Mouse (Mus musculus): ENCODE measurements around the gene Tgtp2. TPM values are rescaled to one million over a fixed set of nuclear protein-coding genes. Genes with fewer than 3 reads are reported as not detected.

Gene Tgtp2
- 80.7 TPM for polyA plus RNA-seq (2017; shearing (Covaris generic))

GRCm38 (mm10) chr11:49063713-49064469, at the start of gene Tgtp2:
TSS of gene Tgtp2 (minus strand) at chr11:49064206.

GRCm38 (mm10) chr11:49076001-49076757, 12.2 kb upstream of the Tgtp2 start, which contains the start of gene Ifi47:
TSS of gene Ifi47 (plus strand) at chr11:49076587.

GRCm38 (mm10) chr11:49051093-49051891, 12.7 kb downstream of the Tgtp2 start, which contains the start of gene 9930111J21Rik2:
TSS of gene 9930111J21Rik2 (minus strand) at chr11:49051242.

Other genes starting within 250 kb of the Tgtp2 start
- gene Trim41, start 246.9 kb downstream of the Tgtp2 start, polyA plus RNA-seq (2017; shearing (Covaris generic)): 0.68 TPM
- 0.80 TPM for gene Trim7, start 238.1 kb downstream of the Tgtp2 start, polyA plus RNA-seq (2017; shearing (Covaris generic))
- gene Gm12184, start 237.6 kb downstream of the Tgtp2 start, polyA plus RNA-seq (2017; shearing (Covaris generic)): 7.8 TPM
- gene Irgm1, start 192.5 kb downstream of the Tgtp2 start, polyA plus RNA-seq (2017; shearing (Covaris generic)): 29.4 TPM
- gene Gm5431, start 162.0 kb downstream of the Tgtp2 start, polyA plus RNA-seq (2017; shearing (Covaris generic)): 0.89 TPM
- 101 TPM for gene Psme2b, start 118.0 kb downstream of the Tgtp2 start, polyA plus RNA-seq (2017; shearing (Covaris generic))
- 0.76 TPM for gene Olfr56, start 85.3 kb downstream of the Tgtp2 start, polyA plus RNA-seq (2017; shearing (Covaris generic))
- 101 TPM for gene 9930111J21Rik1, start 84.8 kb downstream of the Tgtp2 start, polyA plus RNA-seq (2017; shearing (Covaris generic))
- 1.7 TPM for gene Gm12185, start 72.0 kb downstream of the Tgtp2 start, polyA plus RNA-seq (2017; shearing (Covaris generic))
- gene Tgtp1, start 70.0 kb downstream of the Tgtp2 start, polyA plus RNA-seq (2017; shearing (Covaris generic)): 54.3 TPM
- 78.1 TPM for gene 9930111J21Rik2, start 13.0 kb downstream of the Tgtp2 start, polyA plus RNA-seq (2017; shearing (Covaris generic))
- gene Ifi47, start 12.4 kb upstream of the Tgtp2 start, polyA plus RNA-seq (2017; shearing (Covaris generic)): 156 TPM
- gene Olfr1396, start 50.7 kb upstream of the Tgtp2 start, polyA plus RNA-seq (2017; shearing (Covaris generic)): not detected
- gene Olfr1395, start 78.1 kb upstream of the Tgtp2 start, polyA plus RNA-seq (2017; shearing (Covaris generic)): 0.17 TPM
- not detected for gene Olfr1394, start 90.2 kb upstream of the Tgtp2 start, polyA plus RNA-seq (2017; shearing (Covaris generic))
- 0.40 TPM for gene Btnl9, start 123.0 kb upstream of the Tgtp2 start, polyA plus RNA-seq (2017; shearing (Covaris generic))
- 79.0 TPM for gene Zfp62, start 139.1 kb upstream of the Tgtp2 start, polyA plus RNA-seq (2017; shearing (Covaris generic))
- 28.7 TPM for gene Mgat1, start 180.0 kb upstream of the Tgtp2 start, polyA plus RNA-seq (2017; shearing (Covaris generic))
- gene Olfr1393, start 214.1 kb upstream of the Tgtp2 start, polyA plus RNA-seq (2017; shearing (Covaris generic)): not detected
- 0.21 TPM for gene Olfr1392, start 221.1 kb upstream of the Tgtp2 start, polyA plus RNA-seq (2017; shearing (Covaris generic))
- not detected for gene Olfr10, start 240.5 kb upstream of the Tgtp2 start, polyA plus RNA-seq (2017; shearing (Covaris generic))